Mouse (Mus musculus): ENCODE measurements at regions not wholly inside any gene's neighbourhood (a gene's known extent, or its start where the extent isn't known, plus 50 kb on each side); places are given as distances from the start of the nearest gene placed in this dataset.

DNA sequence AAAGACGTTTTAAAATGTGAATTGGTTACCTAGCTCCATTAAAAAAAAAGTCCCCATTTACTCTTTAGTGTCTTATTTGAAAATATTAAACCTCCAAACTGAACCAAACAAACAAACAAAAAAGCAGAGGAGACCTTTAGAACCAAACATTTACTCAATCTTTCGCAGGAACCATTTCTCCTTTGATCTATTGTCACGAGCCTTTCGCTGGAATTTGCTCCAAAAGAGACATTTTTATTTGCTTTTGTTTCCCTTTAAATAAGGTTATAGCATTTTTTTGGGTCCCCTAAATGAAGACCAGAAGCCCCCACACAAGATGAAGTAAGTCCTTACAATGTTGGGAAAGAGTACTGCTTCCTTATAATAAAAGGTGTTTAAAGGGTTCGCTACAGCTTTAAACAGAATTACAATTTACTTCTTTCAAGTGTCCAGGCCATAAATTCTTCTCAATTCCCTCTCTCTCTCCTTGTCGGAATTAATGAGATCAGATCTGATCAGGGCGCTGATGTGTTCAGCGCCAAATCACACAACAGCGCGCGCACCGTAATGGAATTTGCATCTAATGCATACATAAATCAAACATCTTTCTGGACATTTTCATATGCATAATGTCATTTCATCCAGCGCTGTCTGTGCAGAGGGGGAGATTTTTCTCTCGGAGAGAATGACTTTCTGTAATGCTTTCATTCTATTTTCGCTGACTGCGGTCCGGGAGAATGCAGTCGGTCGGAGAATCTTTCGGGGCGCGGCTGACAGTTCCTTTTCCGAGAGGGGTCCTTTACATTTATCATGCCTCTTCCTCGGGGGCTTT, 469.2 kb downstream of the Vrk1 start:
- in situ Hi-C loops (cut with MboI, MseI) = no loop called here

DNA sequence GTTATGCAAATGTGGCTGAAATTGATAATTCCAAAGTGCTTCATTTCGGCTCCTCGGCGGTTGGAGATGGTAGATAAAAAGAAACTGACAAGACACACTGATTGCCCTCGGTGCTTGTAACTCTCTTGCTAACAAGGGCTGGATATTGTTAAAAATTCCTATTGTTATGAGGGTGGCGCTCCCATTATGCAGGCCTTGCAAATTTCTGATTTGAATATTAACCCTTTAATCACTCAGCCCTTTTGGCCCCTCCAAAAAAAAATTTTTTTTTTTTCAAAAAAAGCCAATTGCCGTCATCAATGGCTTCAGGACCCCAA, 469.8 kb downstream of the Vrk1 start:
- in situ Hi-C loops (cut with MboI, MseI) = no loop called here

DNA sequence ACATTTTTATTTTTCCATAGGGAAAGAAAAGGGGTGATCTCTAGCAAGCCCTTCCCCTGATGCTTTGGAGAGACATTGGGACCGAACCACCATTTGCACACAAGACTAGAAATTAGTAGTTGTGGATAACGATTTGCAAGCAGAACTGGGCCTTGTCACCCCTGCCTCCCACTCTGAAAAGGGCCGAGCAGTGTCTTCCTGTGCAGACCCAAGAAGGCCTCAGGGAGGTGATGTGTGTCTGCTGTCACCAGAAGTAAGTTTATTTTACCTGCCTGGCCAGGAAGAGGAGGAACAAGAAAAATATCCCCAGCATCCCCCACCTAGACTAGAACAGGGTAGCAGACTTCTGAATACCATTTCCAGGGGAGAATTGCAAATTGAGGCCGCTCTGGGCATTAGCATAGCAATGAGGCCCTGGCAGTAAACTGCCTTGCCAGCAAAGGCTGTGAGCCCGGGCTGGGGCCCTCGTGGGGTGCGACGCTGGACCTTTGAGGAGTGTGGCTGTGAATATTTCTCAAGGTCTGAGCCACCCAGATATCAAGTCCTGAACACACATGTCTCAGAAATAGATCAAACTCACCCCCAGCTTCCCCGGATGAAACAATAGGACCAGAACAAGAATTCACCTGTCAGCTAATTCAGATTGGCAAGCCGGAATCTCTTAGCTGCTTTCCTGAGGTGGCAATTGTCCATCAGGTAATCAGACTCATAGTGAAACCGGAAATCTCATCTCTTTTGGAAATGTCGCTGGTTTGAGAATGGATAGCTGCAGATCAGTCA, 470.4 kb downstream of the Vrk1 start:
- in situ Hi-C loops (cut with MboI, MseI) = no loop called here

DNA sequence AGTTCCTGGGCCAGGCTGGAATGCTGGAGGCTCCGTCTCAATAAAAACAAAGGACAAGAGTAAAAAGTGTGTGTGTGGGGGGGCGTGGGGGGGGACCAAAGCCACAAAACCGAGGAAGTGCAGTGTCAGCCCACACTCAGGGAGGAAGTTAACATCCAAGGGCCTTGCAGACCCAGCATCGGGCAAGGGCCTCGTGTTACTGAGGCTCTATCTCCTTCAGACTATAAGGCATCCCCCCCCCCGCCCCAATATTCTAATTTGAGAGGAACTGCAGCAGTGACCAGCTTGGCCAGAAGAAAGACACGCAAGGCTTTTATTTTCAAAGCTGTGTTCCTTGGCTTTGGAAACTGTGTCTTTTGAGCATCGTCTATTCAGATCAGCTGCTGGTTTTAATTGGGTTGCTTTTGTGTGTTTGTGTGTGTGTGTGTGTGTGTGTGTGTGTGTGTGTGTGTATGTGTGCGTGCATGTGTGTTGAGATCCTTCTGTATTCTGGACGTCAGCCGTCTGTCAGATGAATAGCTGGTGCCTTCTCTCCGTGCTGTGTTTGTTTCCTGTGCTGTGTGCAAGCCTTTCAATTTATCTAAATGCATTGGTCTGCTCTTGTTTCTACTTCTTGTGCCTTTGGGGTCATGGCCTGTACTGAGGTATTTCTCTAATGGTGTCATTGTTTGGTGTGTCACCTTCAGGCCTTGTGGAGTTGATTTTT, 491.7 kb downstream of the Vrk1 start:
- in situ Hi-C loops (cut with MboI, MseI) = no loop called here

DNA sequence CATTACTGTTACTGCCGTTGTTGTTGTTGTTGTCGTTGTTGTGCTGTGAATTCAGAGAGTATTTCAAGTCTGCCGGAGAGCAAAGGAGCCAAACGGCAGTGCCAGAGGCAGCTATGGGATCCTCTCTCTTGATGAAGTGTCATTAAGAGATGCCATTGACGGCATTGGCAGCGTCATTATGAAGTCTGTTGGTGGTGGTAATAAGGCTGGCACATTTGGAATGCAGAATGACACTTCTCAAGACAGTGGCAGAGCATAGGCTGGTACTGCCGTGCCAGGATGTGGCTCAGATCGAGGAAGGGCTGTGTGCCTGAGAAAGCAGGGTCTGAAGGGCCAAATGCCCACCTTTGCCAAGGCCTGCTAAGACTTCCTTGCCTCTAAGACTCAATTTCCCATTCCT, 494.3 kb downstream of the Vrk1 start:
- in situ Hi-C loops (cut with MboI, MseI) = no loop called here

DNA sequence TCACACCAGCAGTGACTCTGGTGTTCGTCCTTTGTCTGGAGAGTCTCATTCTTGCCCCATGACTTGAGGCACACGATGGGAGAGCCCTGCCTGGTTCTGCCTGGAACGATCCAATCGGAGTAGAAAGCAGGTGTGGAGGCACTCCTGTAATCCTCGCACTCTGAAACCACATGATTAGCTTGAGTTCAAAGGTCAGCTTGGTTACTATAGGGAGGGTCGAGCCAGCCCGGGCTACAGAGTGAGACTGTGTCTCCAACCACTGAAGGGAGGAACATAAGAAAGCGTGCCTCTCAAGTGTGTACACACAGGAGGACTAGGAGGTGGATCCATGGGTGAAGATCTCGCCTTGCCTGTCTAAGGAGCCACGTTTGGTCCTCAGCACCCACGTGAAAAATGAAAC, 504.0 kb downstream of the Vrk1 start:
- in situ Hi-C loops (cut with MboI, MseI) = no loop called here

DNA sequence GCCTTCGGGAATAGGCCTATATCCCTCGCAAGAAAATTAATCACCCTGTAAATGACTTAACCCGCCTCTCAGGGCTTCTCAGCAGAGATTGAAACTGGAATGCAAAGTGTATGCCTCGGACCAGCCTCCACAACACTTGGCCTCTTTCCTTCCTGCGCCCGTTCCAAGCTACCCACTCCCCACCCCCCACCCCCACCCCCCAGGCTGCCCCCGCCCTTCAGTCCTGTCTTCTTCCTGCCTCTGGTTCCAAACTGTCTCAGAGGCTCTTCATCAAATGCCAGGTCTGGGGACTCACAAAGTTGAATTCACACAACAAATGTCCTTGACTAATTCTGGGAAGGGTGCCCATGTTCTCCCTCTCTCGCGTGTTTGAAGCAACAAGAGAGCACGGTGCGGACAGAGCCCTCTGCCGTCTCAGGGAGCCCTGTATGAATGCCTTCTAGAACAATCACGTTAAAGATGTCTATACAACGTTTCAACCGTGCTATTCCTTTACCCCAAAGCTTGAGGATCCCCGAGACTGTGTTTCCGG, 505.3 kb downstream of the Vrk1 start:
- in situ Hi-C loops (cut with MboI, MseI) = no loop called here

DNA sequence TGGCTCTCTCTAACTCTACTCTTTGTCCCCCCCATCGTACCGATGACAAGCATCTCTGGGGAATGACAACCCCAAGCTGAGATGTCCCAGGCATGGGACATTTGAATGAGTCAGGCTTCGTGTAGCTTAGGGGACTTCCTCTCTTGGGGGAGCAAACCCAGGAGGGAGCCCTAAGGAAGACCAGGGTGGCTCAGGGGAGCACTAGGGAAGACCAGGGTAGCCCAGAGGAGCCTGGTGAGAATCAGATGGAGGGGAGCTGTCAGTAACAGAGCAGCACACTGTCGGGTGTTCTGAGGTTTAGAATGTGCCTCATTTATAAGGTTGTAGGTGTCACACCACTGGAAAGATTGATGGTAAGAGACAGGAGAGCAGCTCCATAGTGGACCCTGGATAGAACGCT, 509.1 kb downstream of the Vrk1 start:
- in situ Hi-C loops (cut with MboI, MseI) = no loop called here

DNA sequence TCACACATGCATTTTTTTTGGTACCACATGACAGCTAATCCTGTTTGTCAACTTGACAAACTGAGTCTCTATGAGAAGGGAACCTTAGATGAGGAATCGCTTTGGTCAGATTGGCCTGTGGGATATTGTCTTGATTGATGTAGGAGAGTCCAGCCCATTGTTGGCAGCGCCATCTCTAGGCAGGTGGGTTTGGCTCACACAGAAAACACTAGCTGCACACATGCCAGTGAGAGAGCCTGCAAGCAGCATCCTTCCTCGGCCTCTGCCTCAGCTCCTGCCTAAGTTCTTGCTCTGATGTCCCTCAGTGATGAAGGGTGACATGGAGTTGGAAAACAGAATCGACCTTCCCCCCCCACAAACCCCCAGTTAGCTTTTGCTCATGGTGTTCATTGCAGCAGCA, 514.4 kb downstream of the Vrk1 start:
- in situ Hi-C loops (cut with MboI, MseI) = no loop called here

DNA sequence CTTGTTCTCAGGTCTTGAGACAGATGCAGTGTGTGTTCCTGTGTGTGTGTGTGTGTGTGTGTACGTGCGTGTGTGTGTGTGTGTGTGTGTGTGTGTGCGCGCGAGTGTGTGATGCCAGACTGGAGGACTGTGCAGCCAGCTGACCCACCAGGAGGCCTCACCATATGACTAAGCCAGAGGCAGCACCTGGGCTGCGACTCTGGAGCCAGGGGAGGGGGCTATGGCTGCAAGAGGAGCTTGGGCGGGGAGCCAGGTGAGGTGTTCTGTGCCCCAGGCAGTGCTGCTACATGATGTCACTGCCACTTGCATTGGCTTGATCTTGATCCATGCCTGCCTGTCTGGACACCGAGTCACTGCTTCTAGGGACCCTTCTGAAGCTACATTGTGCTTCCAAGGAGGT, 517.1 kb downstream of the Vrk1 start:
- in situ Hi-C loops (cut with MboI, MseI) = no loop called here

DNA sequence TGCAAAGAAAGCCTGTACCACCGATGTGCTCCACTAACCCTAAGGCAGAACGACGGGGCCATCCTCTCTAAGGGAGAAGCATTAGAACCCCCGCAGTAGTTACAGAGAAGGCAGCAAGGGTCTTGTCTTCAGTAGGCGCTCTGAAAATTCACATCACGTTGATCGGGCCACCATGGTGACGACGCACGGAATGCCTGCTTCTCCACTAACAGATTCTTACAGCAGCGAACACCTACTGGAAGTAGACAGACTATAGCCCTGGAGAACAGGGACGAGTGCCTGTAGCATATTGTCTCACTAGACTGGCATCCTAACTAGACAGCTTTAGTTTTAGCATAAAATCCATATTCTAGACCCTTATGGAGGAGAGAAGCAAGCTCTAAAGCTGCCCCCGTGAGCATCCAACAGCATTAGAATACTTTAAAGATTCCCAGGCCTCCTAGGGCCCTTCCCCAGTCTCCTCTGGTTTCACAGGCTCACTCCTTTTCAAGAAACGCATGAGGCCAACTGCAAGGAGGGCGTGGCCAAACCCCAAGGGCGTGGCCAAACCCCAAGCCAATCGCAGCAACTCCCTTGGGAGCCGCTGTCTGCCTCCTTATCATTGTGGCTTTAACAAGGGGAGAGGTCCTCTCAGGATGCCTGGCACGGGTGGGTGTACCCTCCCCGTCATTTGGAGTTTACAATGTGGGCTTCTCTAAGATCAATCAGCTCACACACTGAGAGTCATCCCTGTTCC, 517.8 kb downstream of the Vrk1 start:
- in situ Hi-C loops (cut with MboI, MseI) = no loop called here

DNA sequence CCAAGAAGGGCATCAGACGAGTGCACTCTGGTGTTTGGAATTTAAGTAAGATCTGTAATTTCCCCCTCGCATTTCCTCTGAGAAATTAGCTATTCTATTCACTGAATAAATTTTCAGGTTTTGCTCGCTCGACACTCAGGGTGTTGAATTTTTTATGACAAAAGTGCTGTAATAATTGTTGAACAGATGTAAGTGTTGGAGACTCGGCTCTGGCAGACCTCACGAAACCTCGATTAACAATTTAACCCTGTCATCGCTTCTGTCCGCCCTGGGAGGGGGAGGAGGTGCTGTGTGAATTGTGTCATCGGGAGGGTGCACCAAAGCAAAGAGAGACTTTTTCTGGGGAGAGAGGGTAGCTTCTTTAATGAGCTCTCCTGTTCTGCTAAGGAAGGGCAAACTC, 518.5 kb downstream of the Vrk1 start:
- in situ Hi-C loops (cut with MboI, MseI) = no loop called here

DNA sequence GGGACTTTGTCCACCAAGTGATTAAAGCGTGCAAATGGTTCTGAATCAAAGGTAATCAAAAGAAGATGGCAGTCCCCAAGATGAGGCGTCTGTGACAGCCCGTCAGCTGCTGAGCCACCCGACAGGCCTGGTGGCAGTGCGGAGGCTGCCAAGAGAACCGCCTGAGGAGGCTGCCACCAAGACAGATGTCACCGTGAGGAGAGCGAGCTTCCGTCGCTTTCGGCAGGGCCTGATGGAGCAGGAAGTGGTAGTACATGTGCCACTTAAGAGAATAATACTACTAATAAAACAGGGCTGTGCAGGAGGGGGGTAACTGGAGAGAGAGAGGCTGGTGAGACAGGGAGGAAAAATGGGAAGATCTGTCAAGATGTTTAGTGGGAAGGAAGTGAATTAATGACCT, 519.1 kb downstream of the Vrk1 start:
- in situ Hi-C loops (cut with MboI, MseI) = no loop called here

DNA sequence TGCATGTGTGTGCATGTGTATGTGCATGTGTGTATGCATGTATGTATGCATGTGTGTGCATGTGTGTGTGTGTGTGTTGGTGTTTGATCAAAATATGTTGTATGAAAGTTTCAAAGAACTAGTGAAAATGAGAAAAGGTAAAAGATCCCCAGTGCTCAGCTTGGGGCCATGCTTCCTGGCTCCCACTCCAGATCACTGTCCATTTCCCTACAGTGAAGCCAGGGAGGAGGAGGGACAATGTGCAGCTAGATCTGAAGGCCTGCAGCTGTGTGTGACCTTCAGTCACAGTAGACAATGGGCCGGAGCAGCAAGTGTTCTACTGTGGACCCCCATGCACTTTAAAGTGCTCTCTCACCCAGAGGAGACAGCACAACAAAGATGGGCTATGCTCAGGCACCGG, 525.1 kb downstream of the Vrk1 start:
- in situ Hi-C loops (cut with MboI, MseI) = no loop called here

DNA sequence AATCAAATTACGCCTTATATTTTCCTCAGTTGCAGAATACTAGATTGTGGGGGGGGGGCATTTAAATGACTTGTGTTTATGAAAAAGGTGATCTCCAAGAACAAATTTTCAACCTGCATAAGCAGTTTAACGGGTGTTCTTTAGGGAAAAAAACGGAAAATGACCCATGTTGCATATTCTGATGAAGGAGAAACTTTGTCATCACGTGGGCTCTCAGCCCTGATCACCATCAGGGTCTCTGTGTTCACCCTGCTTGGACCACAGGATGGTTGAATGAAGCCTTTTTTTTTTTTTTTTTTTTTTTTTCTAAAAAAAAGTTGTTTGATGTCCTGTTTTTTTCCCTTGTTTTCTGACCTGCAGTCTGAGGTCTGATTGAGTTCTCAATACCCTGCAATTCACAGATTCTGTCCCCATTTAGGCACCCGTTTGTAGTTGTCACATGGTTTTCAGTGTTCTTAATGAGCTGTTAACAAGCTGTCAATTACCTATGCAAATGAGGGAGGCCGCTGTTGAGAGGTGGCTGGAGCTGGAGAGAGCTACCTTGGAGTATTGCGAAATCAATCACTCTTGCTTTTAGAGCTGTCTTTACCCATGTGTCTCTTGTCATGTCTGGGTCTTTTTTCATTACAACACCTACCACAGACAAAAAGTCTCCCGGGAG, 525.7 kb downstream of the Vrk1 start:
- in situ Hi-C loops (cut with MboI, MseI) = no loop called here

DNA sequence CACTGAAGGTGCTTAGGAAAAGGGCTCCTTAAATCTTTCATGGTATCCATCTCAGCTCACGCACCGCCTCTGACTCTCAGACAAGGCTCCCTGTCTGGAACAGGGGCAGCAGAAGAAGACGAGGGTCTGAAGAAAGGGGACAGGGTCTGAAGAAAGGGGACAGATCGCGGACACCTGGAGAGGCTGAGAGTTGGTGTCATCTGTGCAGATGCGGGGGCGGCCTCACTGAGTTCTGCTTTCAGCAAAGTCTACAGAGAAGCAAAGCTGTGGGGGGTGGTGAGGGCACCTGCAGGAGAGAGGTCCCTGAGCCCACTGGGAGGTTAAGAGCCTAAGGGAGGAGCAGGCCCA, 526.2 kb downstream of the Vrk1 start:
- in situ Hi-C loops (cut with MboI, MseI) = no loop called here

DNA sequence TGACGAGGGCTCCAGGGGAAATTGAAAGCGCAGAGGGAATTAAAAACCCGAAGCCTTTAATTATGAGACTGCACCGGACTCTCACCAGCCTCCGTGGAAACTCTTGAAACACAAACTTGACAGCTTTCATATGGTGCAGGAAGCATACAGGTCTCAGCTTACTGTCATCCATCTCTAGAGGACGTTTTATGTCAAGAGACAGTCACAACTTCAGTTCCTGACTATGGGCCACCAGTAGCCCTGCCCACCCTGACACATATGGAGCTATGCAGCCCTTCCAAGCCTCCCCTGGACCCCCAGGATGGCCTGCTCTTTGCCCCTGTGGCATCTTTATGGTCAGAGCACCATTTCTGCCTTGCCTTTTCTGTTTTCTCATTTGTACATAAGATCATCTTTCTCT, 530.0 kb downstream of the Vrk1 start:
- in situ Hi-C loops (cut with MboI, MseI) = no loop called here

DNA sequence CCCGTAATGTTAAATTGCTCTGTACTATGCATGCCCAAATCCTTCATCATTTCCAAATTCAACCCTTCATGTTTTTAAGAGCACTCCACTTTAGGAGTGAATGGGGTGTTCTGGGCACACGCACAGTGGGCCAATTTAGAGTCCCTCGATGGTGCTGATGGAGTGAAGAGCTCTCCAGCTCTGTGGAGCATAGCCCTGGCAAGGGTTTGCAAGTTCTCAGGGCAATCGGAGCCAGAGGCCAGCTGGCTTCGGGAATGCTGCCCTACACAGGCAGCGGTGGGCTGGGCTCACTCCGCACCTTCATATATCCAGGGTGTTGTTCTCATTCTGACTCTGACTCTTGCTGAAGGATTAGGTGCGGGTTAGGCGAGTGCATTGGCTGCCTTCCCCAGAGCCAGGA, 549.5 kb downstream of the Vrk1 start:
- in situ Hi-C loops (cut with MboI, MseI) = loop anchor here (10.0 kb wide), 1 partner anchor 1465 kb away; no protein-coding TSS in a partner anchor

DNA sequence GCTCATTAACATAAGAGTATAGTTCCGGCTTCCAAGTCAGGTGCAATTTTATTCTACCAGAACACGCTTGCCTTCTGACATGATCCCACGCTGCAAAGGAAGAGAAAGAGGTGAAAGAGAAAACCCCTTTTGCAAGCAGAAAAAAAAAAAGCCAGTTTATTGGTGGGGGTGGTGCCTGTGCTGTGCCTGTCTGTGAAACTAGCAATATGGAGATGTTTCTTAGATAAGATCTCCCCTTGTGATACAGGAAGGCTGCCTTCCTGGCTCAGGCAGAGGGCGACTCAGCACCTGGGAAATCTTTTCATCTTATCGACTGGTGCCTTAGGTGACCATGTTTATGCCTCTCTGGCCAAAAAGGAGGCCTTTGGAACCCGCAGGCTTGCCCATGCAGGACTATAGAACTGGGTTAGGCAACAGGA, 555.2 kb downstream of the Vrk1 start:
- in situ Hi-C loops (cut with MboI, MseI) = no loop called here

DNA sequence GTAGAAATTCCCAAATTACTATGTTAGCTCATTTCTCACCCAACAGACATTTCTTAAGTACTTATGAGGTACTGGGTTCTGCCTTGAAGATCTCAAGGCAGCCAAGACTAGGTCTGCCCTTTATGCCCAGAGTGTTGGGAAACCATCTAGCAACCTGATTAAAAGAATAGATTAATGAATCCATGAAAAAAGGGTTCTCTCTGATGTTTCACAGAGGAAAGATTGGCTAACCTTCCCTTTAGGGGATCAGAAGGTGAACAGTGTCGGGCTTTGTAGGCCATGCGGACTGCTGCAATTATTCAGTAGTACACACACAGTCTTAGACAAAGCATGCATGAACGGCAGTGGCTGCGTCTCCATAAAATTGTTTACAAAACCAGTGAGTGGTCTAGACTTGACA, 556.3 kb downstream of the Vrk1 start:
- in situ Hi-C loops (cut with MboI, MseI) = no loop called here

DNA sequence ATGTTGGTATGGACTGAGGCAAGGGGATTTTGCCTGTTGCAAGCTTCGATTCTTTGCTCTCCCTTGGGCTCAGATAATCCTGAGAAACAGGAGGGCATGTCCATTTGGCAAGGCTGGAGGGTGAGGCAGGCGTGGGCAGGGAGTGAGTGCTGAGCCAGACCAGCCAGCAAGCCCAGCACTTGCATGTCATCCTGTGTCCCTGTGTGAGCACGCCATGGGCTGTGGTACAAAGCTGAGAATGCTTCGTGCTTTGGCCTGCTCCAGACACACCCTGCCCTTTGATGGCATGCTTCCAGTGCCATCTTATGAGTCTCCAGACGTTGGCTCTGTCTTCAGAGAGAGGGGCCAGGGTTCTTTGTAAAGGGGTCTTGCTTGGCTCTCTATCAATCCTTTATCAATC, 557.1 kb downstream of the Vrk1 start:
- in situ Hi-C loops (cut with MboI, MseI) = no loop called here

Data from regulatory T cell (primary cell).